Mouse (Mus musculus): ENCODE measurements around the gene Chmp3. TPM values are rescaled to one million over a fixed set of nuclear protein-coding genes. Genes with fewer than 3 reads are reported as not detected.

Chmp3 gene
- polyA plus RNA-seq, 1 experiment = 51.7 TPM

DNA sequence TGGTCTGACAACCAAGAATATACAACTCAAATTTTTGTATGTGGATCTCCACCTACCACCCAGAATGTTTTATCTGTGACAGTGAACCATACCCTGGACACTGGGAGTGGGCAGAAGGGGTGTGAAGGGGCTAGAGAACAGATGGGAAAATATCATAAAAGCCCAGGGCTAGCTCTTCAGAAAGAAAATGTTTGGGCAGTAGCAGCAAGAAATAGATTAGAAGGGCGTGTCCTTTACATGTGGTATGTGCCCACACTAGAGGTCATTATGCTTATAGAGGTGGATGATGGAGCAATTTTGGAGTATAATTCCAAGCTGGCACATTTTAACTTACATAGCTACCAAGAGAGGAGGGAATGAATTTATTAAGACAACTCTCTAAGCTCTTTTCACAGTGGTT, 31.8 kb downstream of the Chmp3 start:
- Histone ChIP-seq H3K27me3 (ENCODE audit: control insufficient read depth, insufficient read depth, insufficient read length) (no peaks in the 10 kb centered on the region), H3K36me3 (ENCODE audit: control insufficient read depth, insufficient read depth) (peaks cover 31% of the 10 kb centered on the region), H3ac (ENCODE audit: control insufficient read depth, insufficient read length, low read depth) (no peak overlapping the region), H3K79me3 (ENCODE audit: low read depth) (no peaks in the 10 kb centered on the region), H3K79me2 (ENCODE audit: control insufficient read depth, insufficient read depth) (no peaks in the 10 kb centered on the region), H3K4me3 (ENCODE audit: insufficient read depth, poor library complexity, severe bottlenecking) (no peak overlapping the region)
- TF ChIP-seq USF1 (IDR thresholded peaks at IDR 0.05; ENCODE audit: low read depth) (no peak), MYOG (IDR thresholded peaks at IDR 0.05; ENCODE audit: control insufficient read depth, extremely low read depth, insufficient read length) (no peak), CEBPB (IDR thresholded peaks at IDR 0.05; ENCODE audit: low read depth) (no peak), FOSL1 (IDR thresholded peaks at IDR 0.05; ENCODE audit: insufficient read depth, low read length, poor library complexity, severe bottlenecking) (no peak), CTCF (IDR thresholded peaks at IDR 0.05; ENCODE audit: control insufficient read depth, insufficient read depth, insufficient read length) (no peak), MYOD1 (IDR thresholded peaks at IDR 0.05; ENCODE audit: control insufficient read depth, insufficient read length, low read depth) (no peak), MAX (IDR thresholded peaks at IDR 0.05) (no peak)

DNA sequence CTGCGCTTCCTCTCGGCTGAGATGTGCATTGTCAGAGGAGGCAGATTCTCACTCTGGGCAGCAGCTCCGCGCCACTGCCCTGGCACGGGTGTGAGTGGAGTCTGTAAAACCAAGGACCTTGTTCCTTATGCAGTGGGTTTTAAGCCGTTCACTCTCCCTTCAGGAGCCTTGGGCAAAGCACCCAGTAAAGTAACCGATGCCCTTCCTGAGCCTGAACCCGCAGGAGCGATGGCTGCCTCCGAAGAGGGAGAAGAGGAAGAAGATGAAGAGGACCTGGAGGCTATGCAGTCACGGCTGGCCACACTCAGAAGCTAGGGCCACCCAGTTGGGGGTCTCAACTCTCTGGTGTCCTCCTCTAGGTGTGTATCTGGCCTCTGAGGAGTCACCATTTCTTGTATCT, 35.9 kb downstream of the Chmp3 start:
- Histone ChIP-seq H3K36me3 (ENCODE audit: control insufficient read depth, insufficient read depth) (peaks cover 26% of the 10 kb centered on the region), H3K79me2 (ENCODE audit: control insufficient read depth, insufficient read depth) (no peaks in the 10 kb centered on the region), H3K27me3 (ENCODE audit: control insufficient read depth, insufficient read depth, insufficient read length) (no peaks in the 10 kb centered on the region), H3K4me3 (ENCODE audit: insufficient read depth, poor library complexity, severe bottlenecking) (no peak overlapping the region), H3ac (ENCODE audit: control insufficient read depth, insufficient read length, low read depth) (no peak overlapping the region), H3K79me3 (ENCODE audit: low read depth) (no peaks in the 10 kb centered on the region)
- no peak for TF ChIP-seq CTCF (IDR thresholded peaks at IDR 0.05; ENCODE audit: control insufficient read depth, insufficient read depth, insufficient read length)
- no peak for TF ChIP-seq MYOG (IDR thresholded peaks at IDR 0.05; ENCODE audit: control insufficient read depth, extremely low read depth, insufficient read length)
- TF ChIP-seq CEBPB (IDR thresholded peaks at IDR 0.05; ENCODE audit: low read depth) = no peak
- no peak for TF ChIP-seq MYOD1 (IDR thresholded peaks at IDR 0.05; ENCODE audit: control insufficient read depth, insufficient read length, low read depth)
- TF ChIP-seq MAX (IDR thresholded peaks at IDR 0.05) = no peak
- no peak for TF ChIP-seq FOSL1 (IDR thresholded peaks at IDR 0.05; ENCODE audit: insufficient read depth, low read length, poor library complexity, severe bottlenecking)
- no peak for TF ChIP-seq USF1 (IDR thresholded peaks at IDR 0.05; ENCODE audit: low read depth)

DNA sequence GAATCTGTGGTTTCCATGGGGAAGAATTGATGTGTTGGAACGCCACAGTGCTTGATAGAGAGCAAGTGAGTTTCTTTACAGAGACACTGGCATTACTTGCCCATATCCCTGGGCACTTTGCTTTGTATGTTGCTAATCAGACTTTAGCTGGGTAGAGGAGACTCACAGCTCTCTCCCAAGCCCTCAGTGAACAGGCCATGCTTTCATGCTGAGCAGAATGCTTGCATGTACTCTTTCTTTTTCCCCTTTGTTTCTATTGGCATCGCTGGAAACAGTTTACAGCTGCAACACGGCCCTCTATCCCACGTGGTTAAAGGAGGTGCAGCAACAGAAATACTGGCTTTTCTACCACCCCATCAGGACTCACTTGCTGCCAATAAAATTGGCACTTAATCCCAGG, 39.6 kb downstream of the Chmp3 start:
- H3K36me3 ChIP-seq (ENCODE audit: control insufficient read depth, insufficient read depth) = peaks cover 27% of the 10 kb centered on the region
- H3K4me3 ChIP-seq (ENCODE audit: insufficient read depth, poor library complexity, severe bottlenecking) = no peak overlapping the region
- H3K27me3 ChIP-seq (ENCODE audit: control insufficient read depth, insufficient read depth, insufficient read length) = no peaks in the 10 kb centered on the region
- H3ac ChIP-seq (ENCODE audit: control insufficient read depth, insufficient read length, low read depth) = no peak overlapping the region
- no peaks in the 10 kb centered on the region for H3K79me3 ChIP-seq (ENCODE audit: low read depth)
- no peak for TF ChIP-seq FOSL1 (IDR thresholded peaks at IDR 0.05; ENCODE audit: insufficient read depth, low read length, poor library complexity, severe bottlenecking)
- H3K79me2 ChIP-seq (ENCODE audit: control insufficient read depth, insufficient read depth) = no peaks in the 10 kb centered on the region

DNA sequence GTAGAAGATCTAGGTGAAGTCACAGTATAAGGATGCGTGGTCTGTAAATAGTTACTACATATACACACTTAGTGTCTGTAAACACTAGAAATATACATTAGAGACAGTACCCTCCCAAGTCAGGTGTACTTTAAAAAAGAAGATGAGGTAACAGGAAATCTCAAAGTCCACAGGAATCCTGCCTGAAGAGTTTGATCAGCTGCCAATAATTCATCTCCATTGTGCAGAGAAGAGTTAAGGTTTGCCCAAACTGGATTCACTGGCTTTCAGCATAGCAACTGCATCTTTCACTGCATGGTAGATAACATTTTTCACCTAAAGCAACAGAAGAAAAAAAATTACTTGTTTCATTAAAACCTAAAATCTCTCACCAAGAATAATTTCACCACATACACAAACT, 45.8 kb downstream of the Chmp3 start:
- Histone ChIP-seq H3K4me3 (ENCODE audit: insufficient read depth, poor library complexity, severe bottlenecking) (no peak overlapping the region), H3K79me3 (ENCODE audit: low read depth) (no peaks in the 10 kb centered on the region), H3K79me2 (ENCODE audit: control insufficient read depth, insufficient read depth) (no peaks in the 10 kb centered on the region), H3K27me3 (ENCODE audit: control insufficient read depth, insufficient read depth, insufficient read length) (no peaks in the 10 kb centered on the region), H3K36me3 (ENCODE audit: control insufficient read depth, insufficient read depth) (peaks cover 66% of the 10 kb centered on the region), H3ac (ENCODE audit: control insufficient read depth, insufficient read length, low read depth) (no peak overlapping the region)
- TF ChIP-seq MAX (IDR thresholded peaks at IDR 0.05) = no peak
- no peak for TF ChIP-seq CEBPB (IDR thresholded peaks at IDR 0.05; ENCODE audit: low read depth)
- no peak for TF ChIP-seq MYOG (IDR thresholded peaks at IDR 0.05; ENCODE audit: control insufficient read depth, extremely low read depth, insufficient read length)
- TF ChIP-seq FOSL1 (IDR thresholded peaks at IDR 0.05; ENCODE audit: insufficient read depth, low read length, poor library complexity, severe bottlenecking) = no peak
- no peak for TF ChIP-seq CTCF (IDR thresholded peaks at IDR 0.05; ENCODE audit: control insufficient read depth, insufficient read depth, insufficient read length)
- TF ChIP-seq MYOD1 (IDR thresholded peaks at IDR 0.05; ENCODE audit: control insufficient read depth, insufficient read length, low read depth) = no peak
- TF ChIP-seq USF1 (IDR thresholded peaks at IDR 0.05; ENCODE audit: low read depth) = no peak

DNA sequence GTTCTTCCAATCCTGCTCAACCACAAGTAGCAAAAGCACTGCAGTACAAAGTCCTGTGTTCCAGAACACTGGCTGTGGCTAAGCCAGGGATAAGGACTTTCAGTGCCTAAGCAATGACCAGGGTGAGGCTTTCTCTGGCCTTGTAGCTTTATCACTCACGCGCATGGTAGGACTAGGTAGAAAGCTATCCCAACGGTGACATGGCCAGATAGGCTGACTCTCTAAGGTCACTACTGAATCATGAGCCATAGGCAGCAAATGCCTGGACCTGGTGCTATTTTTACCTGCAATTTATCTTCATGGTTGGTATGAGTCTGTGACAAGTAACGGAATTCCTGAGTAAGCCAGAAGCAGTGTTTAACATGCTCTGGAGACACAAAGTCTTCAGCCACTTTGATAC, 46.6 kb downstream of the Chmp3 start:
- Histone ChIP-seq H3K4me3 (ENCODE audit: insufficient read depth, poor library complexity, severe bottlenecking) (no peak overlapping the region), H3K79me3 (ENCODE audit: low read depth) (no peaks in the 10 kb centered on the region), H3K36me3 (ENCODE audit: control insufficient read depth, insufficient read depth) (peaks cover 74% of the 10 kb centered on the region), H3K79me2 (ENCODE audit: control insufficient read depth, insufficient read depth) (no peaks in the 10 kb centered on the region), H3ac (ENCODE audit: control insufficient read depth, insufficient read length, low read depth) (no peak overlapping the region), H3K27me3 (ENCODE audit: control insufficient read depth, insufficient read depth, insufficient read length) (no peaks in the 10 kb centered on the region)
- no peak for TF ChIP-seq MYOG (IDR thresholded peaks at IDR 0.05; ENCODE audit: control insufficient read depth, extremely low read depth, insufficient read length)
- TF ChIP-seq FOSL1 (IDR thresholded peaks at IDR 0.05; ENCODE audit: insufficient read depth, low read length, poor library complexity, severe bottlenecking) = no peak
- no peak for TF ChIP-seq CEBPB (IDR thresholded peaks at IDR 0.05; ENCODE audit: low read depth)
- TF ChIP-seq MAX (IDR thresholded peaks at IDR 0.05) = no peak

DNA sequence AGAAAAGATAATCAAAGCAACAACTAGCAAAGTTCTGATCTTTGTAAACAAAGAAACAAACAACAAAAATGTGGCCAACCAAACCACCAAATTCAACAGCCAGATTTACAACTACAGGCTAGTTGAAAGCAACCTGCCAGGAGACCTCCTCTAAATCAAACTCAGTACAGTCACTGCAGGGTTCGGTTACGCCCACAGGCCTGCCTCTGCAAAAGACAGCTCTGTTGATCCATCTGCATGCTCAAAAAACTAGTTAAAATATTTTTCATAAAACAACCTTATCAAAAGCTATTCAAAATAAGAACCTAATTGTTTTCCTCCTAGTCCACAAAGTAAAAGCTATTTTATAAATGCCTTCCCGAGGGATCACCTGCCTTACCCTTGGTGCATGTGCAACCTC, 64.2 kb downstream of the Chmp3 start:
- H3K79me2 ChIP-seq (ENCODE audit: control insufficient read depth, insufficient read depth) = no peaks in the 10 kb centered on the region
- no peaks in the 10 kb centered on the region for H3K27me3 ChIP-seq (ENCODE audit: control insufficient read depth, insufficient read depth, insufficient read length)
- peaks cover 86% of the 10 kb centered on the region for H3K36me3 ChIP-seq (ENCODE audit: control insufficient read depth, insufficient read depth)
- H3K4me3 ChIP-seq (ENCODE audit: insufficient read depth, poor library complexity, severe bottlenecking) = no peak overlapping the region
- H3K79me3 ChIP-seq (ENCODE audit: low read depth) = no peaks in the 10 kb centered on the region
- TF ChIP-seq CTCF (IDR thresholded peaks at IDR 0.05; ENCODE audit: control insufficient read depth, insufficient read depth, insufficient read length) (no peak), CEBPB (IDR thresholded peaks at IDR 0.05; ENCODE audit: low read depth) (no peak), MAX (IDR thresholded peaks at IDR 0.05) (no peak), MYOD1 (IDR thresholded peaks at IDR 0.05; ENCODE audit: control insufficient read depth, insufficient read length, low read depth) (no peak), MYOG (IDR thresholded peaks at IDR 0.05; ENCODE audit: control insufficient read depth, extremely low read depth, insufficient read length) (no peak), USF1 (IDR thresholded peaks at IDR 0.05; ENCODE audit: low read depth) (no peak)
- no peak overlapping the region for H3ac ChIP-seq (ENCODE audit: control insufficient read depth, insufficient read length, low read depth)

All from C2C12 (cell line).